Comparison of ENCODE assay signal across 8 mouse cellular contexts in the genomic region with DNA sequence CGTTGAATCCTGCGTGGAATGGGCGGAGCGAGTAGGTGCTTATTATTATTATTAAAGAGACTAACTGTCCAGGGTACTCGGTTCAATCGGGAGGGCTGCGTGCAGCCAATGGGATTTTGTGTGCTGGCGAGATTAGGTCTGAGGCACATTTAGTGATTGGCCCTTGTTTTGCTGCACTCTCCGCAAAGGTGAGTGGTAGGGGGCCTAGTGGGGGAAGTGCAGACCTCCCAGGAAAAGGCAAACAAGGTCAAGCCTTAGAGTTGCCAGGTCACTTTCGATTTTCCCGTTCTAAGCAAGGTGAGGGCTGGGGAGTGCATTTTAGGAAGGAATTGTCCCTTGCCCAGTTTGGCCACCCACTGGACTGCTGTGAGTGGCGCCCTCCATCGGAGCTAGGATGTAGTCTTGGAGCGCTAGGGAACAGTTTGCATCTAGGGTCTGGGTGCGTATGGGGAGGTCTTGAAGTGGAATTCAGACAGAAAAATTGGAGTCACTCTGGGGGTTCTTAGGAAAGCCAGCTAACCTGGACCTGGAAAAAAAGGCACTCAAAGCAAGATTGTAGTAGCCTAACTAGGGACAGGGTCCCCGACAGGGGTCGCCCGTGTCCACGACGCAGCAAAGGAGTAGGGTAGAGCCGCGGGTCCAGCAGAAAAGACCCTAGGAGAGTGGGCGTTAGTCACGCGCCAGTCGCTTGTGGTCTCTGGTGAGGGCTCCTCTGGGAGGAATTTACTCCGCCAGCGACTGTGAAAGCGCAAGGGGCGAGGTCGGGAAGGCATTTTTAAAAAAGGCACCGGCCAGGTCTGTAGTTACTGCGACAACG. TPM values are rescaled to one million over a fixed set of nuclear protein-coding genes. Genes with fewer than 3 reads are reported as not detected.
DNase-seq lines count a peak whose midpoint lies in the region; ATAC-seq and TF ChIP-seq lines count a peak whose summit lies in the region.

No protein-coding gene starts in this region.

- 0 out of 2 replicates have a peak, but pooled peaks have one; percentile 4 for TF ChIP-seq CTCF in spleen, adult 2 months (IDR thresholded peaks at IDR 0.05; ENCODE audit: extremely low read depth, insufficient read depth, insufficient read length, insufficient replicate concordance)
- 0 out of 2 replicates have a peak, but pooled peaks have one; percentile 11 for TF ChIP-seq CTCF in testis, adult 2 months (IDR thresholded peaks at IDR 0.05; ENCODE audit: control insufficient read depth, insufficient read depth, insufficient replicate concordance, low read depth, low read length)

- H3K4me2 ChIP-seq in heart, embryonic 13.5 days: peak overlapping the region; percentile 93

- H3K4me1 ChIP-seq in spleen, adult 2 months (ENCODE audit: control insufficient read depth, insufficient read depth, insufficient read length): peaks cover 7% of the 10 kb centered on the region; the same call in 1 of the 2 replicates
- peaks cover 28% of the 10 kb centered on the region for H3K4me1 ChIP-seq in heart, embryonic 13.5 days
- H3K4me1 ChIP-seq in midbrain, embryonic 10.5 days: peaks cover 33% of the 10 kb centered on the region
- peaks cover 25% of the 10 kb centered on the region for H3K4me1 ChIP-seq in testis, adult 2 months (ENCODE audit: control insufficient read depth, insufficient read depth, low read length)

- no peak for ATAC-seq in heart, embryonic 13.5 days (ENCODE audit: extremely low read depth, insufficient number of reproducible peaks, low FRiP score, low TSS enrichment)

- H3K9me3 ChIP-seq in heart, embryonic 13.5 days: no peaks in the 10 kb centered on the region
- no peaks in the 10 kb centered on the region for H3K9me3 ChIP-seq in midbrain, embryonic 10.5 days (replicated peaks)

- peak overlapping the region; percentile 54 for H3K4me3 ChIP-seq in spleen, adult 2 months (ENCODE audit: extremely low read depth, insufficient read depth, insufficient read length)
- peak overlapping the region; percentile 70 for H3K4me3 ChIP-seq in heart, embryonic 13.5 days
- peak overlapping the region; percentile 67 for H3K4me3 ChIP-seq in midbrain, embryonic 10.5 days
- peak overlapping the region; percentile 81 for H3K4me3 ChIP-seq in testis, adult 2 months (ENCODE audit: control insufficient read depth, low read depth, low read length)

- no peaks in the 10 kb centered on the region for H3K36me3 ChIP-seq in spleen, adult 2 months (ENCODE audit: control insufficient read depth, insufficient read depth, low read length)
- H3K36me3 ChIP-seq in heart, embryonic 13.5 days: no peaks in the 10 kb centered on the region
- H3K36me3 ChIP-seq in midbrain, embryonic 10.5 days: no peaks in the 10 kb centered on the region
- H3K36me3 ChIP-seq in testis, adult 2 months (ENCODE audit: control insufficient read depth, insufficient read depth, low read length): no peaks in the 10 kb centered on the region

- H3K27me3 ChIP-seq in spleen, adult 2 months (ENCODE audit: control insufficient read depth, insufficient read depth, low read length): peaks cover 33% of the 10 kb centered on the region
- peaks cover 73% of the 10 kb centered on the region for H3K27me3 ChIP-seq in heart, embryonic 13.5 days (replicated peaks)
- peaks cover 80% of the 10 kb centered on the region for H3K27me3 ChIP-seq in midbrain, embryonic 10.5 days (ENCODE audit: low read depth, poor library complexity, severe bottlenecking)
- H3K27me3 ChIP-seq in testis, adult 2 months (ENCODE audit: control insufficient read depth, insufficient read depth, low read length): no peaks in the 10 kb centered on the region

- no peak for TF ChIP-seq POLR2A in spleen, adult 2 months (IDR thresholded peaks at IDR 0.05; ENCODE audit: low read depth, low read length)
- no peak for TF ChIP-seq POLR2A in testis, adult 2 months (IDR thresholded peaks at IDR 0.05; ENCODE audit: control insufficient read depth, low read depth, low read length)

- 2% methylated on average over 34 of the region's 34 CpGs for WGBS in spleen, adult 2 months
- WGBS in heart, embryonic 13.5 days: 1% methylated on average over 34 of the region's 34 CpGs
- under 1% methylated on average over 34 of the region's 34 CpGs for WGBS in midbrain, embryonic 10.5 days

- peak overlapping the region; percentile 78 for H3K9ac ChIP-seq in heart, embryonic 13.5 days

- DNase-seq in adrenal gland, postnatal 10 days: peak; percentile 48
- no peak for DNase-seq in adrenal gland, postnatal 4 days (ENCODE audit: low spot score in 2 of 2)
- no peak for DNase-seq in spleen, adult 2 months (ENCODE audit: low read depth in 1 of 2, low spot score in 2 of 2)
- no peak for DNase-seq in spleen, postnatal 36 days (ENCODE audit: low spot score in 2 of 2)
- peak; percentile 34 to 65 for DNase-seq in layer of hippocampus, postnatal 10 days (ENCODE audit: low spot score in 2 of 2)
- peak; percentile 80 for DNase-seq in midbrain, embryonic 10.5 days (ENCODE audit: low spot score)

- H3K27ac ChIP-seq in spleen, adult 2 months (ENCODE audit: insufficient read depth, low read length): no peak overlapping the region
- no peak overlapping the region for H3K27ac ChIP-seq in heart, embryonic 13.5 days (replicated peaks)
- peak overlapping the region; percentile 59; the same call in 1 of the 2 replicates for H3K27ac ChIP-seq in midbrain, embryonic 10.5 days (replicated peaks)
- H3K27ac ChIP-seq in testis, adult 2 months (ENCODE audit: control insufficient read depth, insufficient read depth, low read depth, low read length): peak overlapping the region; percentile 27

RNA-seq across cellular contexts. Expression of a gene that starts 4.1 kb away (rescaled TPM):
- 1 to 10 TPM; 1.4 TPM for total RNA-seq in adrenal gland, postnatal 10 days (2021)
- total RNA-seq in adrenal gland, postnatal 4 days (2021): 1 to 10 TPM; 2.3 to 2.9 TPM
- 0.28 and 0.34 TPM in 2 replicates for polyA plus RNA-seq in spleen, adult 2 months (2012; rRNA removed)
- polyA plus RNA-seq in heart, embryonic 13.5 days (2015; fragmentation: Nextera tagmentation; extraction: Ambion mirVana): 1.3 and 1.4 TPM in 2 replicates
- total RNA-seq in layer of hippocampus, postnatal 10 days (2021): 1 to 10 TPM; 5.4 to 5.7 TPM
- polyA plus RNA-seq in midbrain, embryonic 10.5 days (2016; fragmentation: Nextera tagmentation; extraction: Ambion mirVana): 1.8 and 2.0 TPM in 2 replicates
- 12.9 and 15.2 TPM in 2 replicates for polyA plus RNA-seq in testis, adult 2 months (2012; rRNA removed)

Comparison
In these comparisons a context has a peak if more than half of its experiments do, and no peak if none do; other contexts are left out.
1. DNase-seq: peak in adrenal gland, postnatal 10 days (single experiment), layer of hippocampus, postnatal 10 days (2 of 2) and midbrain, embryonic 10.5 days (single experiment); none in adrenal gland, postnatal 4 days (0 of 2), spleen, adult 2 months (0 of 2) and spleen, postnatal 36 days (0 of 2).
2. H3K27ac ChIP-seq: peak in midbrain, embryonic 10.5 days (single experiment) and testis, adult 2 months (single experiment); none in spleen, adult 2 months (single experiment) and heart, embryonic 13.5 days (single experiment).
3. Peak in every context shown above with its lines, with median percentiles within 50 percentile points of each other: H3K4me3 ChIP-seq.